Mouse (Mus musculus) C2C12 (cell line): ENCODE measurements around the gene Mbnl2.

ENCODE experiments used
- CEBPB ChIP-seq: IDR thresholded peaks from one replicate; pipeline ENCODE4 v1.6.1; 2011; ENCODE audit warnings: low read depth, mild to moderate bottlenecking, control low read depth, moderate library complexity
- CTCF ChIP-seq: IDR thresholded peaks from one replicate; pipeline ENCODE4 v1.5.1; 2011; ENCODE audit not compliant: control insufficient read depth, insufficient read depth, insufficient read length
- FOSL1 ChIP-seq: IDR thresholded peaks from one replicate; pipeline ENCODE4 v1.8.0; 2011; ENCODE audit warnings: mild to moderate bottlenecking, low read length; ENCODE audit not compliant: poor library complexity, insufficient read depth, severe bottlenecking
- MAX ChIP-seq: IDR thresholded peaks from one replicate; pipeline ENCODE4 v1.6.1; 2011; ENCODE audit warnings: mild to moderate bottlenecking, control low read depth
- MYOD1 ChIP-seq: IDR thresholded peaks from one replicate; pipeline ENCODE4 v1.6.1; 2011; ENCODE audit warnings: low read depth; ENCODE audit not compliant: control insufficient read depth, insufficient read length
- MYOG ChIP-seq: IDR thresholded peaks from one replicate; pipeline ENCODE4 v1.6.1; 2011; ENCODE audit not compliant: control insufficient read depth, insufficient read length; ENCODE audit errors: extremely low read depth
- USF1 ChIP-seq: IDR thresholded peaks from one replicate; pipeline ENCODE4 v1.6.1; 2011; ENCODE audit warnings: low read depth, mild to moderate bottlenecking, control low read depth, moderate library complexity

DNA sequence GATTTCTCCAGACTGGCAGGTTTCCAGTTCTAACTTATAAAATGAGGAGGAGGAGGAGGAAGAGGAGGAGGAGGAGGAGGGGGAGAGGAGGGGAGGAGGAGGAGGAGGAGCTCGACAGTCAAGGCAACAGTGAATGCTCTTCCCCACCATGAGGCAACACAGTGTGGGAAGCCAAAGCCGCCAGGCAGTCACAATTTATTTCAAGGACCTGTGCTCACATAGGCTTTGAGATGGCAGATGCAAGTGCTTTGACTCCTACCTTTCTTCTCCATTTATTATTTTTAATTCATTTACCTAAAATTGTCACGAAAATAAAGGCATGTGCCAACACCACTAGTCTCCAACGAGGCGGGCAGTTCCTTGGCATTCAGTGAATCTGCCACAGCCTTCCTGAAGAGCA is 95.7 kb downstream of the Mbnl2 start:
- TF ChIP-seq CTCF (no peak), MYOD1 (no peak), USF1 (no peak), MYOG (no peak), MAX (no peak), FOSL1 (no peak), CEBPB (no peak)
